Mouse (Mus musculus) gastrocnemius, adult 18-20 months (tissue): ENCODE data around the gene Cadm4. TPM values are rescaled to one million over a fixed set of nuclear protein-coding genes. Genes with fewer than 3 reads are reported as not detected.
"Not testable (repeated sequence)": the region's sequence is repeated elsewhere in the genome, so short reads cannot be mapped to it uniquely, and the experiment has no call there.

Source experiments
- DNase-seq: peaks from one replicate; pipeline ENCODE4 v3.0.0; 2021; ENCODE audit warnings: low spot score
- total RNA-seq, 2 experiments: library from RNA; stranded (reverse); gene quantifications; 2 replicates each; pipeline ENCODE4 v1.2.3; 2021

Gene Cadm4
- total RNA-seq, 2 experiments from 2014 or later = 2.3 to 3.4 TPM

GRCm38 (mm10) chr7:24499856-24500577, 18.2 kb downstream of the Cadm4 start:
- no peak for DNase-seq

DNA sequence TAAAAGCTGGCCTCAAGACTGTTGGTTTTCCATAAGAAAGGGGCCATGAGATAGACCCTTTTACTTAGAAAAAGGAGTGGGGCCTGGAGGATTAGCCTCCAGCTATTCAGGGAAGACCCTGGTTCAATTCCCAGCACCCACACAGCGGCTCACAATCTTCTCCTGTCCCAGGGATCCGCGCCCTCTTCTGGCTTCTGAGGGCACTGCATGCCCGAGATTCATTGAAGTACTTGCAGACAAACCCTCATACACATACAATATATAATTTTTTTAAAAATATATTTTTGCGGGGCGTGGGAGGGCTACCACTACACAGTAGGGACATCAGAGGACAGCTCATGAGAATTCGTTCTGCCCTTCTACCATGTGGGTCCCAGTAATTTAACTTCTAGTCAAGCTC, 19.1 kb downstream of the Cadm4 start:
- no peak for DNase-seq

DNA sequence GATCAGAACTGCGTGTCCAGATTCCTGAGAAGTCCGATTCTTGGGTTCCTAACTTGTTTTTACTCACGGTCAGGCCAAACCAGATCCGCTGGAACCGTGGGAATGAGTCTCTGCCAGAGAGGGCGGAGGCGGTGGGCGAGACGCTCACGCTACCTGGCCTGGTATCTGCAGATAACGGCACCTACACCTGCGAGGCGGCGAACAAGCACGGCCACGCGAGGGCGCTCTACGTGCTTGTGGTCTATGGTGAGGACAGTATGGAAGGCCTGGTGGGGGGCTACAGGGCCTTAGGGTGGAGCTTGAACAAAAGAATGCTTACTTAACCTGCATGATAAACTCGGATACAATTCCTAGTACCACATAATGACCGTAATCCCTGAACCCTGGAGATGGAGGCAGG, 19.7 kb downstream of the Cadm4 start:
- DNase-seq = no peak

DNA sequence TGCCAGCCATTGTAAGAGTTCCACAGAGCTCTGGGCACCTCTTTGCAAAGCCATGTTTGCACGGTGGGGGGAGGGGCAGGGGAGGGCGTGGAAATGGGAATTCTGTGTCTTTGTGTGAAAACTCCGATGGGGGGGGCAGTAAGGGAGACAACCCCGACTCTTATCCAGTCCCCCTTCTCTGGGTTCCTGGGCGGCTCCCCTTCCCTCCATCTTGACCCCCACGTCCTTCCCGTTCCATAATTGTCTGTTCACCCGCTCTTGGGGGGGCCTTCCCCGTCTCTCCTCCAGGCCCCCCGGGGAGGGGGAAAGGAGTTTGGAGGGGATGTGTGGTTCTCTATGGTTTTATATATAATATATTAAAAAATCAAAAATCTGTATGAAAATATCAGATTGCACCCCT, 22.2 kb downstream of the Cadm4 start:
- DNase-seq = no peak

GRCm38 (mm10) chr7:24504868-24505267, 23.0 kb downstream of the Cadm4 start:
- no peak for DNase-seq

DNA sequence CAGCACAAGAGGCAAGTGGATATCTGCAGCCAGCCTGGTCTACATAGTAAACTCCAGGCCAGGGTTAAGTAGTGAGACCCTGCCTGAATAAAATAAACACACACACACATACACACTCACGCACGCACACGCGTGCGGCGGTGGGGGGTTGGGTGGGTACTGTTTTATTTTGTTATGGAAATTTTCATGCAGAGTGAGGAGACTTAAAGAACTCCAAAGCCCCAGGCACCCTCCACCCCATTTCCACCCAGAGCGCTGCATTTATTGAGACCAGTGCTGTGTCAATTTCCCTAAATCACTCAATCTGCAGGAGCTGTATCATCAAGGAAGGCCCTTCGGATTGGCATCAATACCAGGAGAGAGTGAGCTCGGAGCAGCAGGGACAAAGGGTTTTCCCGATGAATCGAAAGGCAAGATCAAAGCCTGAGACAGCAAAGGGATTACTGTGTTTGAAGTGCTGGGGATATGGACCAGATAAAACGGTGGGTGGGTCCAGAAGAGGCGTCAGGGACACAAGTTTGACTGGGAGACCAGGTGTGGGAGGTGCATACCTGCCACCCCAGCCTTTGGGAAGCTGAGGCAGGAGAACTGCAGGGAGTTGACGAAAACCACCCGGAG, 23.7 kb downstream of the Cadm4 start:
- DNase-seq = no peak

- DNase-seq = no peak
These were observed 24.2 kb downstream of the Cadm4 start for GRCm38 (mm10) chr7:24506065-24506459.

DNA sequence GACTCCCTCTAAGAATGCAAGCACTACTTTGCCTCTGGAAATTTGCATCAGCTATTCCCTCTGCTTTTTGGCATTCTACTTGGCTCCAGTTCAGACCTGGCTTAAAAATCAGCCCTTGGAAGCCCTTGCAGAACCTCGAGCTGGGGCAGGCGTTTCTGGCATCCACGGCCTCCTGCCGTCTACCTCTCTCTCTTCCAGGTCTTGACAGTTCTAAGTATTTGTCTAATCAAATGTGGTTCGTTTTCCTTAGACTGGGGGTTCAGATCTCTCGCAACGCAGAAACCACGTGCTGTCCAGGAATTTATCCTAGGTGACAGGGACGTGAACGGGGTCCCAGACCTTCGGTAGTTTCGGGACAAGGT, 24.6 kb downstream of the Cadm4 start:
- peak; percentile 44 for DNase-seq

DNA sequence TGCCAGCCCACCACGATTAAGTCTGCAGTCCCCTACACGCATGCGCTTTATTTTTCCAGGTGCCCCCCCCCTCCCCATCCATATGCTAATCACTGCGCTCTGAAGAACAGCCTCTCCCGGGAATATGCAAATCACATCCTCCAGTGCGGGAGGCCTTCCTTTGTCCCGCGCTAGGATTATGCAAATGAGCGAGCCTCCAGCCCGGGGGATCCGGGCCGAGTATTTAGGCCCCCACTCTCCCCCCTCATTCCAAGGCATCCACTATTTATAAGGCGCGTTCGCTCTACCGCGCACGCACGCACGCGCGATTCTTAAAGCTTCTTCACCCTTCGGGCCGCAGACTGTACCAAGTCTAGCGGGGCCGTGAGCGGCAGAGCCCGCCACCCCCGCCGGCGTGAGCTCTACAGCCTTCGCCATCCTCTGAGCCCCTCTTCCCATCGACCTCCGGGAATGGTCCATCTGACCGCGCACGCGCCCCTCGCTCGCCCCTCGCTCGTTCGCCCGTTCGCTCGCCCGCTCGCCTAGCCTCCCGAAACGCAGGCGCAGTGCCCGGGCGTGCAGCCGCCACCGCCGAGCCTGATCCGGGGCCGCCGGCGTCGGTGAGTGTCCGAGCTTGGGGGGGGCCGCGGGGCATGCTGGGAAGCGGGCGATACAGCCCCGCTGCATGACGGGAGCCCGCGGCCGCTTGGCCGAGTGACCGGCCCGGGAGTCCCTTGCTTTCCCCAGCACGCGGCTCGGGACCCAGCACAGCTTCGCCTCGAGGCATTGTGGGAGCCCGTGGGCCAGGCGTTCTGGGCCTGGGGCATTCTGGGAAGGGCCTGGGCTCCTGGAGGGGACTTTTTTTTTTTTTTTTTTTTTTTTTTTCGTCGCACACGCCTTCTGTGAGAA, 25.3 kb downstream of the Cadm4 start, which contains the start of gene Zfp428:
Zfp428 (plus strand) TSS at position 169 of the 888 bp plus-strand sequence.
- peak; percentile 86 for DNase-seq

DNA sequence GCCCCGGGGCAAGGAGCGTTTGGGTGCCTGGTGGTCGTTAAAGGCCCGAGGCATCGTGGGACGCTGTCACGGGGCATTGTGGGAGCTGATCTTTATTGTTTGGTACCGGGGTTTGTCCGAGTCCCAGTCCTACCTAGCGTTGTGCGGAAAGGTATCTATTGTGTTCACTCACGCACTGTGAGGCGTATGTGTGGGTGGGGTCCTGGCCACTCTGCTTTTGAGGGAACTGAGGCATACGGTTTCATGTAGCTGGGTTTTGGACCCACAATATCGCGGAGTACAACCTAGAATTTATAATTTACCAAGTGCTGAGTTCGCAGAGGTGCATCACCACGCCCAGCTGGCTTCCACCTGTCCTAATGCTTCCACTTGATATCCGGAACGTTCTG, 25.9 kb downstream of the Cadm4 start:
- no peak for DNase-seq

DNA sequence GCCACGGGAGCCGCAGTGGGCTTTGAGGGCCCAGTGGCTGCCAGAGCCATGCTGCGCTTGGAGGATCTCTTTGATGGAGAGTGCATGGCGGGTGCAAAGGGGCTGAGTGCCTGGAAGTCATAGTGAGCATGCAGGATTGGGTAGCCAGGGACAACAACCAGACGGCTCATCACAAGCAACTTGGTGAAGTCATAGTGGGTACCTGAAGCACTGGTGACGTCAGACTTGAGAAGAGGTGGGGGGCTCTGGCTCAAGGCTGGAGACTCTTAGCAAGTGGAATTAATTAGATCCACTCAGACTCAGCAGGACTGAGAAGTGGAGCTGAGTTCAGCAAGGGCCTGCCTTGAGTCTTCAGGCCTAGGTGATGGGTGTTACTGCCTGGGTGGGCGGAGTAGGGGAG, 30.5 kb downstream of the Cadm4 start, which contains the start of gene AC161166.1:
AC161166.1 (minus strand) TSS at position 101 of the 400 bp plus-strand sequence.
- DNase-seq = no peak

GRCm38 (mm10) chr7:24516319-24516718, 34.5 kb downstream of the Cadm4 start:
- not testable (repeated sequence) for DNase-seq

- DNase-seq = no peak
These were observed 35.3 kb downstream of the Cadm4 start for GRCm38 (mm10) chr7:24517077-24517476.

GRCm38 (mm10) chr7:24517654-24518053, 35.8 kb downstream of the Cadm4 start:
- no peak for DNase-seq

DNA sequence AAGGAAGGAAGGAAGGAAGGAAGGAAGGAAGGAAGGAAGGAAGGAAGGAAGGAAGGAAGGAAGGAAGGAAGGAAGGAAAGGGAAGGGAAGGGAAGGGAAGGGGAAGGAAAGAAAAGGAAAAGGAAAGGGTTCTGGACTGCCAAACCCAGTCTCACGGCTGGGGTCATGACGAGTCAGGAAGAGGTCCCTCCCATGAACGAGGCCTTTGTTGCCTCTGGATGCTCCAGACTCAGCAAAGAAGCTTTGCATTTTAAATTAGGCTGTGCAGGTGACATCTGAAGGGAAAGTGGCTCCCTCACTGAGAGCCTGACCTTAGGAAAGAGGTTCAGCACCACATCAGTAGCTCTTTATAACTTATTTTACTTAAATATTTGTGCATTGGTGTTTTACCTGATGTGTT, 37.3 kb downstream of the Cadm4 start:
- no peak for DNase-seq

DNA sequence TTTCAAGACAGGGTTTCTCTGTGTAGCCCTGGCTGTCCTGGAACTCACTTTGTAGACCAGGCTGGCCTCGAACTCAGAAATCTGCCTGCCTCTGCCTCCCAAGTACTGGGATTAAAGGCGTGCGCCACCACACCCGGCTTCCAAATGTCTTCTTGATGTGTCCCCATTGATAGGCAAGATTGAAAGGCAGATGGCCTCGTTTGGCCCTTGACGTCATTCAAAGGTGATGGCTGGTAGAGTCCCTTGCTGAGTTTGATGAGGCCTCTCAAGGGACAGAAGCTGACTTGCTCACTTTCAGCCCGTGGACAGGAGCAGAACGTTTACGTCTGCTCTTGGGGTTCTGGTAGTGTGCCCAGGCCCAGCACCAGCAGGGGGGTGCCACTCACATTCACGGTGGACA, 38.2 kb downstream of the Cadm4 start:
- not testable (repeated sequence) for DNase-seq

GRCm38 (mm10) chr7:24522805-24523204, 41.0 kb downstream of the Cadm4 start:
- no peak for DNase-seq

DNA sequence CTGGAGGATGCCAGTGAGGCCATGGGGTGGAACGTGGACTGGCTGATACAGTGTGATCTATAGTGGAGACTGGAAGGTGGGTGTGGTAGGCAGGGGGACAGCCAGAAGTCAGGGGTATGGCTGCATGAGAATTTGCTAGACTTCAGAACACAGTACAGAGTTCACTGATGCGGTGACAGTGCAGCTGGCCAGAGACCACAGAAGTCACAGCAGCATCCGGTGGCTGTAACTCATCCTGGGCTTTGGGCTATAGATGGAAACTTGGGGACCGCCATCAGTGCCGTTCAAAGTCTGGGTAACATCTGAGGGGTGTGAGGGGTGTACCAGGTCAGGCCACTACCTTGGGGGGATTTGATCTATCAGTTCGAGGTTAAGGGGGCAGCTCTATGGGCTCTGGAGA, 41.9 kb downstream of the Cadm4 start:
- no peak for DNase-seq

- no peak for DNase-seq
These were observed 43.2 kb downstream of the Cadm4 start for GRCm38 (mm10) chr7:24524978-24525377.

DNA sequence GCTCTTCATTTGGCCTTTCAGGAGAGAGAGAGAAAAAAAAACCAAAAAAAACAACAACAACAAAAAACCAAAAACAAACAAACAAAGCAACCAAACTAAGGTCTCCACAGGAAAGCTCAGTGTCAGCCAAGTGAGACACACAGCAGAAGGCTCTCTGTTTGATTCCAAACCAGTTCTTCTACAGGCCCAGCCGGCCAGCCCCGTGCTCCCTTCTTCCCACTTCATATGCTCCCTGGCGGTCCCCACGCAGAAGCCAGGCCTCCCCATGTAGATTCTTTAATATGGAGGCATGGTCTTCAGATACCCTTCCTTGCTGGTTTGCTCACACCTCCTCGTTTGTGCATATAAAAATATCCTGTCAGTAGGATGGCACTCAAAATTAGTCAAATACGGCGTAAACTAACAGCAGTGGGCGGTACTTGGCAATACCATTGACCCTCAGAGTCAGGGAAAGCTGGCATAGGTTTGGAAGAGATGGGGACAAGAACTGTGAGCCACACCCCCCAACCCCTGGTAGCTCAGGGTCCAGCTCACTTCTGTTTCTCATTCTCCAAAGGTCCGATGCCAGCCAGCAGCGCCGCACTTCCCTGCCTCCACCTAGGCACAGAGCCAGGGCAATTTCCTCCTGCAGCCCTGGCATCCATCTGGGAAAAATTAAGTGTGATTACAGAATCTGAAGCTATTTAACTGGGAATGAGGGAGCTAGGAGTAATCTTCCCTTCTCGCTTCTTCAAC, 44.0 kb downstream of the Cadm4 start:
- DNase-seq = no peak

- DNase-seq = no peak
These were observed 47.0 kb downstream of the Cadm4 start for GRCm38 (mm10) chr7:24528861-24529260.

- peak; percentile 4 for DNase-seq
These were observed 47.8 kb downstream of the Cadm4 start for GRCm38 (mm10) chr7:24529580-24529979.
